Mouse (Mus musculus) lung, adult 2 months (tissue): ENCODE data around the gene Kdm4b.

ENCODE experiments used
- CTCF ChIP-seq: fragments of 200-500 bp; IDR thresholded peaks from 2 replicates; pipeline ENCODE4 v1.5.1; 2011; ENCODE audit warnings: mild to moderate bottlenecking, low read length, control low read depth; ENCODE audit not compliant: insufficient read depth
- POLR2A ChIP-seq: fragments of 200-500 bp; IDR thresholded peaks from 2 replicates; pipeline ENCODE4 v1.6.1; 2011; ENCODE audit warnings: low read depth, mild to moderate bottlenecking, control low read depth, low read length, borderline replicate concordance; ENCODE audit errors: extremely low read depth

DNA sequence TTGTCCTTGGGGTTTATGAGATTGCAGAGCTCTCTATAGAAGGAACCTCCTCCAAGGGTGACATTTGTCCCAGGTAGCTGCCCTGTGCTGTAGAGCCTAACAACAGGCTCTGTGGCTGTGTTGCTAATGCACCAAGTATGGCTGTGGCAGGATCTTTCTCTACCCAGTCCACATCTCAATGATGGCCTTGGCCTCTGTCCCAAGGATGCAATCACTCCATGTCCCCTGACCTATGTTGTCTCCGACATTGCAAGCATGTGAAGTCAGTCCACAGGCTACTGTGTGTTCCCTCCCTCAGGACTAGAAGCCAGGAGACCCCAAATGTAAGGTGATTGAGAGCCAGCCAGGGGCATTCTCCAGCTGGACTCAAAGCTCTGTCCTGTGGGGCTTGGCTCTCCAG is 34.0 kb downstream of the Kdm4b start:
- TF ChIP-seq CTCF (no peak), POLR2A (no peak)
